Mouse (Mus musculus): ENCODE results near the gene Traf3ip1. TPM values are rescaled to one million over a fixed set of nuclear protein-coding genes. Genes with fewer than 3 reads are reported as not detected.

Traf3ip1 gene
- total RNA-seq, 4 experiments from 2014 or later = 4.2 to 5.4 (median 4.9) TPM

GRCm38 (mm10) chr1:91533483-91533882 lies 39.0 kb downstream of the Traf3ip1 start:
- no peak for DNase-seq (ENCODE audit: low spot score)

- DNase-seq (ENCODE audit: low spot score) = no peak
Measured at GRCm38 (mm10) chr1:91533961-91534723, 39.7 kb downstream of the Traf3ip1 start.

- DNase-seq (ENCODE audit: low spot score) = no peak
Measured at GRCm38 (mm10) chr1:91537786-91538569, 43.5 kb downstream of the Traf3ip1 start.

GRCm38 (mm10) chr1:91538570-91538929 lies 44.1 kb downstream of the Traf3ip1 start:
- DNase-seq (ENCODE audit: low spot score) = no peak

- DNase-seq (ENCODE audit: low spot score) = no peak
Measured at GRCm38 (mm10) chr1:91539246-91539645, 44.8 kb downstream of the Traf3ip1 start.

GRCm38 (mm10) chr1:91539704-91540270 lies 45.3 kb downstream of the Traf3ip1 start:
- DNase-seq (ENCODE audit: low spot score) = peak; percentile 9

GRCm38 (mm10) chr1:91540271-91540826 lies 45.9 kb downstream of the Traf3ip1 start, which contains the start of gene Asb1:
Gene Asb1 (plus strand): TSS chr1:91540544.
- DNase-seq (ENCODE audit: low spot score) = peak; percentile 95

GRCm38 (mm10) chr1:91541042-91541592 lies 46.7 kb downstream of the Traf3ip1 start:
- DNase-seq (ENCODE audit: low spot score) = no peak

GRCm38 (mm10) chr1:91543974-91544373 lies 49.5 kb downstream of the Traf3ip1 start:
- DNase-seq (ENCODE audit: low spot score) = no peak

GRCm38 (mm10) chr1:91545226-91545625 lies 50.8 kb downstream of the Traf3ip1 start:
- no peak for DNase-seq (ENCODE audit: low spot score)

- DNase-seq (ENCODE audit: low spot score) = no peak
Measured at GRCm38 (mm10) chr1:91547567-91547966, 53.1 kb downstream of the Traf3ip1 start.

- no peak for DNase-seq (ENCODE audit: low spot score)
Measured at GRCm38 (mm10) chr1:91549073-91549472, 54.6 kb downstream of the Traf3ip1 start.

- DNase-seq (ENCODE audit: low spot score) = no peak
Measured at GRCm38 (mm10) chr1:91557099-91557498, 62.7 kb downstream of the Traf3ip1 start.

GRCm38 (mm10) chr1:91561226-91561625 lies 66.8 kb downstream of the Traf3ip1 start:
- DNase-seq (ENCODE audit: low spot score) = no peak

- no peak for DNase-seq (ENCODE audit: low spot score)
Measured at GRCm38 (mm10) chr1:91562977-91563590, 68.6 kb downstream of the Traf3ip1 start.

- DNase-seq (ENCODE audit: low spot score) = no peak
Measured at GRCm38 (mm10) chr1:91564004-91564403, 69.6 kb downstream of the Traf3ip1 start.

- DNase-seq (ENCODE audit: low spot score) = no peak
Measured at GRCm38 (mm10) chr1:91564598-91564997, 70.2 kb downstream of the Traf3ip1 start.

- DNase-seq (ENCODE audit: low spot score) = no peak
Measured at GRCm38 (mm10) chr1:91567269-91567668, 72.8 kb downstream of the Traf3ip1 start.

GRCm38 (mm10) chr1:91572458-91572857 lies 78.0 kb downstream of the Traf3ip1 start:
- DNase-seq (ENCODE audit: low spot score) = no peak

- DNase-seq (ENCODE audit: low spot score) = no peak
Measured at GRCm38 (mm10) chr1:91574208-91574607, 79.8 kb downstream of the Traf3ip1 start.

- DNase-seq (ENCODE audit: low spot score) = no peak
Measured at GRCm38 (mm10) chr1:91577883-91578517, 83.6 kb downstream of the Traf3ip1 start.
